ENCODE assay signal across 12 mouse cellular contexts in the genomic region with DNA sequence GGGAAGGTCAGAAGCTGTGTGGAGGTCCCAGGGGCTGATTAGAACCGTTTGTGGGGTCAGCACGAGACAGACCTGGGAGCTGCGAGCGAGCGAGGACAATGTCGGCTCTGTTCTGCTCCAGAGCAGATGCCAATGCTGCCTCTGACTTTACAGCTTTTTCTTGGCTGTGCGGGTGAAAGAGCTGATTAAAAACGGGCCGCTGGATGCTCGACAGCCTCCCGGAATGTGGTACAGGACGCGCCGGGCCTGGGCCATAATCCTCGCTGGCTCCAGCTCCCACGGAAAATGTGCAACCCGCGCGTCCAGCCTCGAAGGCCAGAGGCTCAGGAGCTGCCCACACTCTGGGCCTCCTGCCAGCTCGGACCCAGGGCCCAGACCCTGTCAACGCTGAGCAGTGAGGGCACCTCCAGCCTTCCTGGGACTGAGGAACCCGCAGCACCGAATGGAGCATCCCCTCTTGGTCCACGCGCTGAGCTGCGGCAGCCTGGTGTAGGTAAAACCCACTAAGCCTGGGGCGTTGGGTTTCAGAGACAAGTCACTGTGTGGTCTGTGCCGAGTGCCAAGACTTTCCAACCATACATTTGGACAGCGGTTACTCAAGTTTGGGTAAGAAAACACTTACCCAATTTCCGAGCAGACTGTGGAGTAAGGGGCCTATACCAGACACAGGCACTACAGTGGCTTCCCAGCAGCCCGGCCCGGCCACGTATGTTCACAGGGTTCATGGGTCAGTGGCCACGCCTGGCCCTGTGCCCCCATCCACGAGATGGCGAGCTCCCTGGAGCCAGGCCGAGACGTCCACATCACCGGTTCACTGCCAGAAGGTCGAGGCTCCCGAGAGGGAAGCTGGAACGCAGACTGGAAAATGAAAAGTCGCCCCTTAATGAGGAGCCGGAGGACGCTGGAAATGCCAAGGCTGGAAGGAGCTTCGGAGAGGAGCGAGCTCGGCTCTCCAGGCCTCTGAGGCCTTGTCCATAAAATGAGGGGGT.
DNase-seq lines count a peak whose midpoint lies in the region; ATAC-seq lines count a peak whose summit lies in the region.
"Had no signal": no experiment of that assay in that cellular context is flagged by ENCODE, and none has a peak within 500 bp of the region (broad histone marks: within the 10 kb centered on the region; RNA-seq: fewer than 3 reads in every experiment).

No protein-coding gene starts in this region.

- H3K27ac ChIP-seq in heart, embryonic 14.5 days (replicated peaks in 1 of 2; ENCODE audit: control insufficient read depth in 1 of 2, insufficient read depth in 1 of 2, low read depth in 2 of 2, low read length in 2 of 2), result peak overlapping the region; percentile 35 to 53
- peak overlapping the region; percentile 71 for H3K27ac ChIP-seq in hindbrain, embryonic 12.5 days
- no peak overlapping the region for H3K27ac ChIP-seq in liver, embryonic 12.5 days

- ATAC-seq in heart, embryonic 14.5 days (ENCODE audit: insufficient number of reproducible peaks, insufficient read depth, low FRiP score, low read depth), result no peak
- no peak for ATAC-seq in hindbrain, embryonic 12.5 days (ENCODE audit: low FRiP score)
- ATAC-seq in granulocyte monocyte progenitor cell, adult 5-6 weeks (replicated peaks; ENCODE audit: poor library complexity, severe bottlenecking), result no peak
- ATAC-seq in liver, embryonic 12.5 days, result no peak
- ATAC-seq: activated CD4-positive, CD25-positive, alpha-beta regulatory T cell, adult 4 months; forebrain, postnatal 0 days had no signal

- DNase-seq in heart, adult 18-20 months, result no peak
- peak; percentile 19 for DNase-seq in ovary, postnatal 36 days (ENCODE audit: low spot score)
- no peak for DNase-seq in ovary, adult 18-20 months (ENCODE audit: low spot score)
- no peak for DNase-seq in frontal cortex, postnatal 10 days (ENCODE audit: low spot score in 2 of 2)
- DNase-seq: cerebellum, adult 9-10 months; forebrain, postnatal 0 days; thymus, postnatal 36 days had no signal

- 74% methylated on average over 49 of the region's 49 CpGs for WGBS in heart, embryonic 14.5 days
- whole genome bisulfite sequencing in hindbrain, embryonic 12.5 days, result 59% methylated on average over 49 of the region's 49 CpGs
- 75% methylated on average over 49 of the region's 49 CpGs for WGBS in liver, embryonic 12.5 days (ENCODE audit: insufficient replicate concordance)

- no peaks in the 10 kb centered on the region for H3K9me3 ChIP-seq in heart, embryonic 14.5 days (ENCODE audit: control insufficient read depth, low read length)
- no peaks in the 10 kb centered on the region for H3K9me3 ChIP-seq in hindbrain, embryonic 12.5 days (replicated peaks)
- H3K9me3 ChIP-seq in liver, embryonic 12.5 days (replicated peaks), result 0 out of 2 replicates have a peak, but pooled peaks cover 5% of the 10 kb centered on the region

- H3K9ac ChIP-seq in heart, embryonic 14.5 days (ENCODE audit: low read length), result no peak overlapping the region
- H3K9ac ChIP-seq in hindbrain, embryonic 12.5 days, result no peak overlapping the region
- no peak overlapping the region for H3K9ac ChIP-seq in liver, embryonic 12.5 days
- H3K9ac ChIP-seq: forebrain, postnatal 0 days had no signal

- no peak overlapping the region for H3K4me3 ChIP-seq in heart, embryonic 14.5 days (ENCODE audit: control insufficient read depth in 1 of 2, insufficient read depth in 1 of 2, low read depth in 1 of 2, low read length in 2 of 2)
- H3K4me3 ChIP-seq in hindbrain, embryonic 12.5 days, result no peak overlapping the region
- no peak overlapping the region for H3K4me3 ChIP-seq in liver, embryonic 12.5 days

- no peaks in the 10 kb centered on the region for H3K36me3 ChIP-seq in heart, embryonic 14.5 days (ENCODE audit: control insufficient read depth, insufficient read depth, low read length)
- H3K36me3 ChIP-seq in hindbrain, embryonic 12.5 days, result no peaks in the 10 kb centered on the region
- no peaks in the 10 kb centered on the region for H3K36me3 ChIP-seq in liver, embryonic 12.5 days

- H3K4me2 ChIP-seq in heart, embryonic 14.5 days (ENCODE audit: low read length), result no peak overlapping the region
- no peak overlapping the region for H3K4me2 ChIP-seq in hindbrain, embryonic 12.5 days (replicated peaks)
- no peak overlapping the region for H3K4me2 ChIP-seq in liver, embryonic 12.5 days

- H3K27me3 ChIP-seq in heart, embryonic 14.5 days (ENCODE audit: control insufficient read depth, insufficient read depth, low read length), result no peaks in the 10 kb centered on the region
- H3K27me3 ChIP-seq in hindbrain, embryonic 12.5 days, result no peaks in the 10 kb centered on the region
- no peaks in the 10 kb centered on the region for H3K27me3 ChIP-seq in liver, embryonic 12.5 days (replicated peaks)

- peaks cover 0 to 5% of the 10 kb centered on the region in 2 experiments; a peak in 2 of 4 replicates for H3K4me1 ChIP-seq in heart, embryonic 14.5 days (ENCODE audit: control insufficient read depth in 2 of 2, insufficient read depth in 2 of 2, low read length in 2 of 2)
- peaks cover 15% of the 10 kb centered on the region for H3K4me1 ChIP-seq in hindbrain, embryonic 12.5 days
- no peaks in the 10 kb centered on the region for H3K4me1 ChIP-seq in liver, embryonic 12.5 days
